Mouse (Mus musculus): ENCODE results near the gene Fam173b.

- TF ChIP-seq CTCF (IDR thresholded peaks at IDR 0.05; ENCODE audit: low read depth), result no peak
- TF ChIP-seq EP300 (IDR thresholded peaks at IDR 0.05; ENCODE audit: low read depth), result no peak
Observed at GRCm38 (mm10) chr15:31576076-31576475, 25.6 kb upstream of the Fam173b start.

Measured in liver, postnatal 0 days (tissue).